Mouse (Mus musculus) thymus, adult 2 months (tissue): ENCODE results near the gene Ap5s1.

Experiments
- CTCF ChIP-seq: fragments of 200-500 bp; IDR thresholded peaks from 2 replicates; pipeline ENCODE4 v1.5.1; 2012; ENCODE audit warnings: mild to moderate bottlenecking, control low read depth, low read length, moderate library complexity, borderline replicate concordance; ENCODE audit not compliant: control insufficient read depth, poor library complexity, insufficient read depth; ENCODE audit errors: extremely low read depth
- POLR2A ChIP-seq: fragments of 200-500 bp; IDR thresholded peaks from 2 replicates; pipeline ENCODE4 v1.6.1; 2012; ENCODE audit warnings: mild to moderate bottlenecking, low read length, control low read depth, moderate library complexity; ENCODE audit not compliant: control insufficient read depth, poor library complexity, insufficient read depth; ENCODE audit errors: extremely low read depth

GRCm38 (mm10) chr2:131223569-131223968 lies 16.7 kb downstream of the Ap5s1 start:
- TF ChIP-seq CTCF (no peak), POLR2A (no peak)
